Mouse (Mus musculus) left cerebral cortex, postnatal 14 days (tissue): ENCODE measurements around the gene Cltrn. TPM values are rescaled to one million over a fixed set of nuclear protein-coding genes. Genes with fewer than 3 reads are reported as not detected.

Experiments used
- DNase-seq, 2 experiments: peaks; one replicate each; pipeline ENCODE4 v3.0.0; 2021 to 2022; ENCODE audit warnings: low spot score in 2 of 2, mixed read lengths in 1 of 2
- intact Hi-C: fragments of 180-260 bp; cut with DNase I; formaldehyde crosslinking; loops from one replicate; pipeline ENCODE4 v1.15.1; 2025
- total RNA-seq, 2 experiments: library from RNA; stranded (reverse); gene quantifications; 2 replicates each; pipeline ENCODE4 v1.2.3; 2021

The Cltrn gene
- total RNA-seq, 2 experiments from 2014 or later, result not detected

DNA sequence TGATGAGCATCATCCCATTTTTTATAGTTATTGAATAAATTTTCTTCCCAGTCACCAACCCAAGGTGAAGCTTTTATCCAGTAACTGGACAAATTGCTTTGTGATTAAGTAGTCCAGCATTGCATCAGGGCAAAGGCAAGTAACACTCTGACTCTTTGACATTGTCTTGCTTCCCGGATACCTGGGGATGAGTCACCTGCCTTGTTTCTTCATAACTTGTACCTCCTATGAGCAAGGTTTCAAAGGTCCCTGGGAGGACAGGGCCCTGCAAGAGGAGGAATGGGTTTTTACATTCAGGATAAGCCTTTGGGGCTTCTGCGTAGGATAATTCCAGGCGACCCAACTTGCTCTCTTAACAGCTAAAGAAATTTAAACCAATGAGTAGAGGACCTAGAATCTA lies 35.3 kb downstream of the Cltrn start:
- intact Hi-C loops, result no loop called here

DNA sequence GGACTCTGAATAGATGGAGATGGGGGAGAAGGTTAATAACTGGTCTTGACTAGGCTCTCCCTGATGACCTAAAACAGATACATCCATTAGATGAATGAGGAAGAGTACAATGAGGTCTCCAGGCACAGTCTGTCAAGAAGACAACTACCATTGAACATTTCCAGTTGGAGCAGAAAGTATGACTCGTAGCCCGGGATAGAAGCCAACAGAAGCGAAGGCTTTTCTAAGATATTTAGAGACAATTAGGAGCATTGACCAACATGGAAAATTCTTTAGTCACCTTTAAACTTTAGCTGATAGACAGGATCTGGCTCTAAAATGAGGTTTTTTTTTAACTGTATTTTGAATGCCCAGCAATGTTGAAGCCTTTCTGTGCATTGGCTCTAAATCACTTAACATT lies 44.9 kb downstream of the Cltrn start:
- DNase-seq, result no peak
- intact Hi-C loops, result no loop called here

More for the DNA sequence above, 35.3 kb downstream of the Cltrn start:
- DNase-seq, result no peak

DNA sequence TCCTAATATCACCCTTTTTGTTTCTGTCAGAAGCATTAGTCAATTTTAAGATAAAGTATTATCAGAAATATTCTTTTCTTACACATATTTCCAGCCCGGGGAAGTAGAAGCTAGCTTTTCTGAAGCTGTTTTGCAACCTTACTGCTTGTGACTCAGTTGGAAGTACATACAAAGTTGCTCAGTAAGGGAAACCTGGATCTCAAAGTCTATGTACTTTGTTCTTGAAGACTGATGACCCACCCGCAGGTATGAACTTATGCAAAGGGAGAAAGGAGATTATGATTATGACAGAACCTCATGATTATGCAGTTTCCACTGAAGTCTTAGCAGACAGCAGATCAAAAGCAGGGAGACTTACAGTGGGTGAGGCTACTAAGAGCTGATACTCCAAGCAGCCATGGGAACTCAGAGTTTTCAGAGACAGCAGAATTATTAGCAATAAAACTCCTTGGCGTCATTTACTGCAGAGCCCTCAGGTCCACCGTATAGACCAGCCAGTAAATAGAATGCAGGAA lies 46.7 kb downstream of the Cltrn start:
- DNase-seq, result no peak
- intact Hi-C loops, result no loop called here

DNA sequence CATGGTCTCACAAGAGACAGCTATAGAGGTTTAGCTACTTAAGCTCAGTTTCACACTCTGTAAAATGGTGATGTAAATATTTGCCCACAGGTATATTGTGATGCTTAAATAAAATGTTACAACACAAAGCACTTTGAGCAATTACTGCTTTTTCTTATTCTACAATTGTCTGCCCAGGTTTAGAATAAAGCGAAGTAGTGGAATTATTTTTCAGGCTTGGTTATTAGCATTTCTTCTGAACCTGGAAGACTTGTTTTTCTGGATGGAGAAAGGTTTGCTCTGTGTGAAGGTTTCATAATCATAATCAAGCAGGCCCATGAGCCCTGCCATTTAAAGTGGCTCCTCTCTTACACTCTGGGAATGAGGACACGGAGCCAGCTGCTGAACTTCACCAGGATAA lies 50.4 kb downstream of the Cltrn start, which contains the start of gene Ace2:
TSS of gene Ace2 (plus strand) at position 301 of the 400 bp plus-strand sequence.
- intact Hi-C loops, result no loop called here
- no peak for DNase-seq

DNA sequence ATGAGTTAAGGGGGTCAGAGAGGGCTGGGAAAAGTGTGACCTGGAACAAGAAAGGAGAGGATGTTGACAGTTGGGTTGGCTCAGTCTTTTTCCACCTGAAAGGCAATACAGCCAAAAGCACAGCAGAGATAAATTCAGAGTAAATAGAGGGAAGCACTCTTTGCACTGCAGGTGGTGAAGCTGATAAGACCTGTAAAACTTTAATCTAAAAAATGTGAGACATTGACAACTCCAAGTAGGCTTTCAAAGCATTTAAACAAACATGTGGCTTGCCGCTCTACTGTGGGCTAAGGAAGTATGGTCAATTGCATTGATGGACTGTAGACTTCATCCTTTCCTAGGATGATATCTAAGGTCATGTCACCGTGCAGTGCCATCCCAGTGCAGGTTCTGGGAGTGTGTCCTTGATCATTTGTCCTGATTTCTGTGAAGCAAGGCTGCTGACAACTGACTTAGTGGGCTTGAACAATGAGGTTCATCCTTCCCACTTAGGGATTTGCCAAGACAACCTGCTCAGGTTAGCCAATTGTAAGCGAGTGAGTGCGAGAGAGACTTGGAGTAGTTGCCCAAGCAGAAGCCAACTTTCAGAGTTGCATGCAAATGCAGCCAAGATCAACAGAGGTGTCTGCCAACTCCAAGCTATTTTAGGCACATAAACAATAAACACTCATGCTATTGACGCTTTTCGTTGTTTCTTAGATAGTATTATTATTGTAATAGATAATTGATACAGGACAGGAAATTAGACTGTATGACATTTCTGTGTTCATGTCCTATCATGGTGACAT lies 57.0 kb downstream of the Cltrn start:
- intact Hi-C loops, result no loop called here
- DNase-seq, result no peak

DNA sequence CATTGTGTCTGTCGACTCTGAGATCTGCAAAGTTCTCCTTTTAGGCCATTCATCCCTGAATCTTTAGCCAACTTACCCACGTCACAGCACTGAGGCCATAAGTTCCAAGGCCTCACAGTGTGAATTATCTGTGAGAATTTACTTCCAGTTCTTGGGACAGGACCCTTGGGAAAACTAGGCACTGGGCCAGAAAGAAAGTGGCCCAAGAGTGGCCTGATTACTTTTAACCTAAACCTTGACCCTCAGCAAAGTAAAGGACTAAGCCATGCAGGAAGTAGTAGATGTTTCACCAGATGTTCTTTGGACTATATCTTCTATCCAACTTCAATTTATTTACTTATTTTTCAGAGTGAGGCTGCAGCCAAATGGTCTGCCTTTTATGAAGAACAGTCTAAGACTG lies 64.1 kb downstream of the Cltrn start:
- DNase-seq, result no peak
- intact Hi-C loops, result no loop called here

DNA sequence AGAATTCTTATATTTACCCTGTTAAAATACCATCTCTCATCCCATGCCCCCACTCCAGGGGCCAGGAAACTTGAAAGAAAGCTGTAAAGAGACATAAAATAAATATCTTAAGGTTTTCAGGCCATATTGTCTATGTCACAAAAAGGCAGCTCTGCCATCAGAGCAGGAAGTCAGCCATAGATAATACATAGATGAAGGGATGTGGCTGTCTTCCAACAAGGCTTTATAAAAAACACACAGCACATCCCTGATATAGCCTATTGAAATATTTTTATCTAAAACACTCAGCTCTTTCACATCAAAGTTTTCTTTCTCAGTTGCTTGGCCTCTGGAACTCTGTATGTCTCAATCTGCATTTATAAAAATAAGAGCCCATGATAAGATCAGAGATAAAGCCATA lies 65.0 kb downstream of the Cltrn start:
- DNase-seq, result no peak
- intact Hi-C loops, result no loop called here

DNA sequence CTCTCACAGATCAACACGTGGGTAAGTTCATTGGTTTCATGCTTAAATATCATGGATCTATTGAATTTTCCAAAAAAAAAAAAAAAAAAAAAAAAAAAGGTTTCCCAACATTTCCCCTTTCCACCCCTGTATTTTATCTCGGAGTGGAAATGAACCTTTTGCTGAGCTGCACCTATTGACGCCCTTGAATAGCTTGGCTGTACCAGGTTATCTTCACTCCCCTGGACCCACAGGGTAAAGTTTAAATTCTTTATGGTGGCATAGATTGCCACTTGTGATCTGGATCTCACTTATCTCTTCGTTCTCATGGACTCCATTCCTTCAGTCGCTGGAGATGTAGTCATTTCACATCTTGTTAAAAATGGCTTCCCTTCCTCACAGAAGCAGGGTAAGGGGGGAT lies 66.0 kb downstream of the Cltrn start:
- intact Hi-C loops, result no loop called here
- DNase-seq, result no peak

DNA sequence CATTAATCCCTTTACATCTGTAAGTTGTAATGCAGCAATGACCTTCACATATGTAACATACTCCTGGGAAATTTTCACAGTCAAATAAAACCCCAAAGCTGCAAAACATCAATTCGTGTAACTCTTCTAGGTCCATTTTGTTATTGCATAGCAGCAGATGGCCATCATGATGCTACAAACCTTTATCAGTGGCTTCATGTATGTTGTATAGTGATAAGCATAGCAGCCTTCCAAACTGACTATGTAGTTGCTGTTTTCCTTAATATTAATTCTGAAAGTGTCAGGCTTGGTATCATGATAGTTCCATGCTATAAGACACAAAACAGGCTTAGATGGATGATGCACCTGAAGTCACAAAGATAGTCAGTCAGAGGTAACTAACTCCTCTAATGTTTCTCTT lies 76.1 kb downstream of the Cltrn start:
- DNase-seq, result no peak
- intact Hi-C loops, result no loop called here

Other genes with a start within 250 kb of the Cltrn start
- gene Ap1s2, start 179.8 kb upstream of the Cltrn start, total RNA-seq, result 10 to 100 TPM; 25.2 to 37.2 TPM
- 10 to 100 TPM; 37.7 to 57.0 TPM for gene Zrsr2, start 130.2 kb upstream of the Cltrn start, total RNA-seq
- 1 to 10 TPM; 2.8 to 2.9 TPM for gene Car5b, start 60.8 kb upstream of the Cltrn start, total RNA-seq
- 10 to 100 TPM; 10.8 to 11.1 TPM for gene Siah1b, start 12.3 kb upstream of the Cltrn start, total RNA-seq
- gene Ace2, start 50.5 kb downstream of the Cltrn start, total RNA-seq, result 1 to 10 TPM; 1.6 to 1.8 TPM
- 1 to 10 TPM in 1 of 2 experiments, under 1 TPM in 1; 0.93 to 1.0 TPM for gene Bmx, start 169.4 kb downstream of the Cltrn start, total RNA-seq
- 1 to 10 TPM; 3.7 to 3.9 TPM for gene Pir, start 180.5 kb downstream of the Cltrn start, total RNA-seq